Mouse (Mus musculus): ENCODE data around the gene Rnf144b. TPM values are rescaled to one million over a fixed set of nuclear protein-coding genes. Genes with fewer than 3 reads are reported as not detected.

Rnf144b gene
- polyA plus RNA-seq, 1 experiment, result 7.7 TPM

DNA sequence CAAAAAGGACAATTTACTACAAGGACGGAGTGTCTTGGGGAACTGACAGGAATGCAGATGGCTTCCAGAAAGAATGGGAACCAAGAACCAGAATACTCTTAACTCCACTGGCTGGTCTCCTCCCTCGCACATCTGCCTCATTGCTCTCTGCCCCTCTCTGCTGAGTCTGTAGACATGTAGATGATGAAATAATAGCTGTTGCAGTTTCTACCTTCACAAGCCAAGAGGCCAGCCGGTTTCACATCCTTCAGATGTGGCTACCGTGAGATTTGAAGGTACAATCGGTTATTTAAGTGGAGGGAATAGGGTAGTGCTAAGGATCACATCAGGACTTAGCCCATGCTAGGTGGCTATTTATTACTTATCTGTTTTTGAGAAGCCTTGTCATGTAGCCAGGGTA, 59.9 kb downstream of the Rnf144b start:
- H3K27ac ChIP-seq (replicated peaks; ENCODE audit: low read depth, low read length), result no peak overlapping the region

GRCm38 (mm10) chr13:47183033-47183730, 60.7 kb downstream of the Rnf144b start:
- Histone ChIP-seq H3K4me1 (ENCODE audit: control insufficient read depth, insufficient read depth, insufficient read length, low read length) (no peaks in the 10 kb centered on the region), H3K27ac (replicated peaks; ENCODE audit: low read depth, low read length) (no peak overlapping the region), H3K4me3 (ENCODE audit: insufficient read depth, low read depth, low read length) (no peak overlapping the region)

More for the DNA sequence above, 59.9 kb downstream of the Rnf144b start:
- Histone ChIP-seq H3K4me1 (ENCODE audit: control insufficient read depth, insufficient read depth, insufficient read length, low read length) (no peaks in the 10 kb centered on the region), H3K4me3 (ENCODE audit: insufficient read depth, low read depth, low read length) (no peak overlapping the region)

DNA sequence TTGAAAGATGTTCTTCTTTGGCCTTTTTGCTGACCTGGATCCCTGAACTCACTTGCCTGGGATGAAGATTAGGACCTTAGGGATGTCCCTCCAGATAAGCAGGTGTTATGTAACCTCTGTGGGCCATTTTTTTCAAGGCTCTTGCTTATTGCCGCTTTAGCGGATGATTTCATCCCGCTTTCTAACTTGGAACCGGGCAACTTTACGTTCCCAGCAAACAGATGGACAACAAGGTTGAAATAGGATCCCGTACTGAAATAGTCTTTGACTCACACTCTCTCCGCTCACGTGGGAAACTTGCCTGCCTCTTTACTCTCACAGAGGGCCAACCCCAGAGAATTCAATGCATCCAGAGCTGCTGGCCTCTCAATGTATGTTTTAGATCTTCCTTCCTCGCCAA, 61.3 kb downstream of the Rnf144b start:
- Histone ChIP-seq H3K27ac (replicated peaks; ENCODE audit: low read depth, low read length) (no peak overlapping the region), H3K4me3 (ENCODE audit: insufficient read depth, low read depth, low read length) (no peak overlapping the region), H3K4me1 (ENCODE audit: control insufficient read depth, insufficient read depth, insufficient read length, low read length) (no peaks in the 10 kb centered on the region)

DNA sequence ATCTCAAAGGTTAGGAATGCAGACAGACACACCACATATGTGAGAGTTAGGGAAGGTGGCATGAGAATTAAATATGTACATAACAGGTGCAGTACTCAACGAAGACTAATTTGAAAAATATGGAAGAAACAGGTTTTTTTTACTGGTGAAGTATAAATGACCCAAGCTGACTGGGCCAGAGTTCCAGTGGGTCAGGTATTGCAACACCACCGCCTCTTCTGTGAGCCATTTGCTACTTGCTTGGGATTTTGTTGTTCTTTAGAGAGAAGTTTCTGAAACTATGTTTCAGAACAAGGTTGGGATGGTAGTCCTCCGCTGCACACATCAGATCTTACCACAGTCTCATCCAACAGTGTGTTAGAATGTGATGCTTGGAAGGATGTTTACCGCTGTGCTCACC, 65.4 kb downstream of the Rnf144b start:
- Histone ChIP-seq H3K4me3 (ENCODE audit: insufficient read depth, low read depth, low read length) (no peak overlapping the region), H3K27ac (replicated peaks; ENCODE audit: low read depth, low read length) (peak overlapping the region; percentile 15; the same call in 1 of the 2 replicates), H3K4me1 (ENCODE audit: control insufficient read depth, insufficient read depth, insufficient read length, low read length) (peaks cover 3% of the 10 kb centered on the region; the same call in 1 of the 2 replicates)

DNA sequence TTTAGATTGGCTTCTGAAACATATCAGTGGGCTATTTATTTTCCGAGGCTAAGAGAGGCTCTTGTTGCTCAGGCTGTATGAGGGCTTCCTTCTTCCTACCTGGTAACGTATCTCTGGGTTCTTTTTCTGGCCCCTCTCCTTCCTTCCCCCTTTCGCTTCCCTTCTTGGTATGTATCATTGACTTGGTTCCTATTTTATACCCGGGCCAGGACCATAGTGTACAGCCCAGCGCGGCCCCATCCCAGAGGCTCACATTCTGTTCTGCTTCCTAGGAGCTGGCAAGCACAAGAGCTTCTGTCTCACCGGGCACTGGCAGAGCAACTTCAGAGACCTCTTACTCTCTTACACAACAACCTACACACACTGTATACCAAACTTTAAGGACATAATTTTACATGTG, 67.5 kb downstream of the Rnf144b start:
- Histone ChIP-seq H3K4me3 (ENCODE audit: insufficient read depth, low read depth, low read length) (no peak overlapping the region), H3K27ac (replicated peaks; ENCODE audit: low read depth, low read length) (no peak overlapping the region), H3K4me1 (ENCODE audit: control insufficient read depth, insufficient read depth, insufficient read length, low read length) (peaks cover 7% of the 10 kb centered on the region)

GRCm38 (mm10) chr13:47192200-47192599, 69.7 kb downstream of the Rnf144b start:
- Histone ChIP-seq H3K4me3 (ENCODE audit: insufficient read depth, low read depth, low read length) (no peak overlapping the region), H3K27ac (replicated peaks; ENCODE audit: low read depth, low read length) (no peak overlapping the region), H3K4me1 (ENCODE audit: control insufficient read depth, insufficient read depth, insufficient read length, low read length) (peaks cover 7% of the 10 kb centered on the region)

GRCm38 (mm10) chr13:47192771-47193170, 70.3 kb downstream of the Rnf144b start:
- H3K27ac ChIP-seq (replicated peaks; ENCODE audit: low read depth, low read length), result peak overlapping the region; percentile 44; the same call in 1 of the 2 replicates
- H3K4me1 ChIP-seq (ENCODE audit: control insufficient read depth, insufficient read depth, insufficient read length, low read length), result peaks cover 7% of the 10 kb centered on the region
- H3K4me3 ChIP-seq (ENCODE audit: insufficient read depth, low read depth, low read length), result no peak overlapping the region

DNA sequence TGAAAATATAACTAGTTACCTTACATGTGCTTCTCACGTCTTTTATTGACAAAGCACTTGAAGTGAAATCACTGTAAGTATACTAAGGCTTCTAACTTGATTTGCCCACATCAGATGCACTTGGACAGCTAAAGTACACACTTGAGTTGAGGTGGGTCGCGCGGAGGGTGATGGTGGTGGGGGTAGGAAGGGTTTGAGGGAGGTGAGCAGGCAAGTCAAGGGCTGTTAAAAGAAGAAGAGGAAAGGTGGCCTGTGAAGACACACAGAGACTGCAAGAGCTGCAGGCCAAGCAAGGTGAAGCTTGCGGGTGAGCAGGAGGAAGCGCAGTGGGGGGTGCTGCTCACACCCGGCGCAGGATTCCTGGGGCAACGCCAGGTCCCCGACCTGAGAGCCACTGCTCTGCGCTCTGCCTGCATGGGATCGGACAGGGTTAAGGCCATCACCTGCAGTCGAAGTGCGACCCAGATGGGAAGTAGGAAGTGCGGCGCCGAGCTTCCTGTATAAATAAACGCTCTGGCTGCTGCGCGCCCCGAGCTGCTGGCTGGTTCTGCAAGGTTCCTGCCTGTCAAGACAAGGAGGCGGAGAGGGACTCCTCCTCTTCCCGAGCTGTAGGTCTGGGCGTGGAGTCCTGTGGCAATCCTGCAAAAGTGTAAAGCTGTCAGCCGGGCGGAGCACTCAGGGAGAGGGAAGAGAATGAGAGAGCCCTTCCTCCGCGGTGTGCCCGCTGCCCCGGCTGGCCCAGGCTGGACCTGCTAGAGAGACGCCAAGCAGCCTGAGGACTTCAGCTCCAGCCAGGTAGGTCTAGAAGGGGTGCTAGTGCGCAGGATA, 71.1 kb downstream of the Rnf144b start:
- Histone ChIP-seq H3K27ac (replicated peaks; ENCODE audit: low read depth, low read length) (peak overlapping the region; percentile 69), H3K4me3 (ENCODE audit: insufficient read depth, low read depth, low read length) (peak overlapping the region; percentile 80)

GRCm38 (mm10) chr13:47194695-47195094, 72.2 kb downstream of the Rnf144b start:
- H3K4me3 ChIP-seq (ENCODE audit: insufficient read depth, low read depth, low read length), result peak overlapping the region; percentile 80
- peaks cover 16% of the 10 kb centered on the region for H3K4me1 ChIP-seq (ENCODE audit: control insufficient read depth, insufficient read depth, insufficient read length, low read length)
- H3K27ac ChIP-seq (replicated peaks; ENCODE audit: low read depth, low read length), result peak overlapping the region; percentile 38

More for the DNA sequence above, 71.1 kb downstream of the Rnf144b start:
- peaks cover 7% of the 10 kb centered on the region for H3K4me1 ChIP-seq (ENCODE audit: control insufficient read depth, insufficient read depth, insufficient read length, low read length)

DNA sequence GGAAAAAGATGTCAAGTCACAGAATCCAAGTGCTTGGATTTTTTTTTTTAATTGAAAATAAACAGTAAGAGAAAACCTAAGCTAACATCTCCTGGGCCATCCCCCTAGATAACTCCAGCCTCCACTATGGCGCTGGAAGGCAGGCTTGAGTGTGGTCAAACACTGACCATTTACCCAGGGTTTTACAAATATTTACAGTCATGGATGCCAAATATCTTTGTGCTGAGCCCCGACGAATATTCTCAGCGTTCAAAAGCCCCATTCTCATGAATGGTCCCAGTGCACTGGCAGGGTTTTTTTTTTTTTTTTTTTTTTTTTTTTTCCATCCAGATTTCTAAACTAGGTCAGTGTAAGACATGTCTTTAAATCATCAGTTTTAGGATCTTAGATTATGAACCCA, 73.0 kb downstream of the Rnf144b start:
- H3K4me3 ChIP-seq (ENCODE audit: insufficient read depth, low read depth, low read length), result peak overlapping the region; percentile 15; the same call in 1 of the 2 replicates
- H3K27ac ChIP-seq (replicated peaks; ENCODE audit: low read depth, low read length), result no peak overlapping the region
- H3K4me1 ChIP-seq (ENCODE audit: control insufficient read depth, insufficient read depth, insufficient read length, low read length), result peaks cover 24% of the 10 kb centered on the region

DNA sequence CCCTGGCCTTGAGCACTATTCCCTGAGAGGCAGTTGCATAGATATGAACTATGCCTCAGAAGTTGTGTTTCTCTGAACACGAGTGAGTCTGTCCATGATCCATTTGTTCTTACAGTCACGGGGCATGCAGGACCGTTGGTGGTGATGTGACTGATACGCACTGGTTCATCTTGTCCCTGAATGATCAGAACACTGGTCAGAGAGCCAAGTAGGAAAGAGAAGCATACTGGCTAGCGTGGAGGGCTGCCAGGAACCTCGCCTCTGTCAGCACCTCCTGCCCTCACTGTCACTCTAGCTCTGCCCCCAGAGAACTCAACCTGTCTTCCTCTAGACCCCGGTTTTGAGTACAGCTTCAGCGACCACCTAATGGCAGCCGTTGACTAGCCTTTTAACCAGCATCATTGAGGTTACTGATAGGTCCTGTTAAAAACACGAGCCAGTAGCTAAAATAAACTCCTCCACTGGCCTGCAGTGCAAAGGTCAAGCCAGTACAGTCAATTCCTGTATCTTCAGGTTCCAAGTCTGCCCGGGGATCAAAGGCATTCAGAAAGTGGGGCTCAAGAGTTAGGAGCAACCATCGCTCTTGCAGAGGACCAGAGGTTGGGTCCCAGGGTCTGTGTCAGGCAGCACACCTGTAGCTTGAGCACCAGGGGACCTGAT, 77.7 kb downstream of the Rnf144b start:
- Histone ChIP-seq H3K4me1 (ENCODE audit: control insufficient read depth, insufficient read depth, insufficient read length, low read length) (peaks cover 32% of the 10 kb centered on the region), H3K4me3 (ENCODE audit: insufficient read depth, low read depth, low read length) (no peak overlapping the region), H3K27ac (replicated peaks; ENCODE audit: low read depth, low read length) (peak overlapping the region; percentile 52)

DNA sequence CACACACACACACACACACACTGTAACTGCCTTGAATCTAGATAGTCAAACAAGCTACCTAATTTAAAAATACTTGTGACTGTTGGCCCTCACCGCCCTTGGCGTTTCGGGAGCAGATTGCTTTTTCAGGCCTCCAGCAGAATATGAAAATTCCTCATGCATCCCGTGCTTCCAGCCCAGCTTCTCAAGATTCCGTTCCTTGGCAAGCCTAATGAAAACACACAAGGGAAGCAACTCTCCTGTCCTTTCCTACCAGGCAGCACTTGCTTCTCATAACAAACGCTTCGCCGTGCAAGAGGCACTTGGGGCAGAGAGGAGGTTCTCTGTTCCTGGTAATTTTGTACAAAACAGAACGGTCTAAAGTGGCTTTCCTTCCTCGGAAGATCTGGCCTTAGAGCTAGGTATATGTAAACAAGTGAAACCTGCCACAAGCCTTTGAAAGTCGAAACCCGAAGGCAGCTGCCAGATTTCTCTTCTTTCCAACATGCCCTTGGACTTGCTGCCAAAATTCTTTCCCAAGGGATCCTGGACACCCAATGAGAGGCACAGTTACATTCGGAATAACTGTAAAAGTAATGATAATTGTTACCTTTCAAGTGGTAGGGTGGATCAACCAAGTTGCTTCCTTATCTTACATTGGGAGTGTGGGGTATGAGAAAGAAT, 79.6 kb downstream of the Rnf144b start:
- peak overlapping the region; percentile 54 for H3K4me3 ChIP-seq (ENCODE audit: insufficient read depth, low read depth, low read length)
- H3K4me1 ChIP-seq (ENCODE audit: control insufficient read depth, insufficient read depth, insufficient read length, low read length), result peaks cover 32% of the 10 kb centered on the region
- H3K27ac ChIP-seq (replicated peaks; ENCODE audit: low read depth, low read length), result peak overlapping the region; percentile 77

GRCm38 (mm10) chr13:47210496-47210895, 88.0 kb downstream of the Rnf144b start:
- no peak overlapping the region for H3K4me3 ChIP-seq (ENCODE audit: insufficient read depth, low read depth, low read length)
- no peak overlapping the region for H3K27ac ChIP-seq (replicated peaks; ENCODE audit: low read depth, low read length)
- peaks cover 9% of the 10 kb centered on the region for H3K4me1 ChIP-seq (ENCODE audit: control insufficient read depth, insufficient read depth, insufficient read length, low read length)

GRCm38 (mm10) chr13:47210992-47211391, 88.5 kb downstream of the Rnf144b start:
- Histone ChIP-seq H3K27ac (replicated peaks; ENCODE audit: low read depth, low read length) (no peak overlapping the region), H3K4me1 (ENCODE audit: control insufficient read depth, insufficient read depth, insufficient read length, low read length) (peaks cover 14% of the 10 kb centered on the region), H3K4me3 (ENCODE audit: insufficient read depth, low read depth, low read length) (no peak overlapping the region)

DNA sequence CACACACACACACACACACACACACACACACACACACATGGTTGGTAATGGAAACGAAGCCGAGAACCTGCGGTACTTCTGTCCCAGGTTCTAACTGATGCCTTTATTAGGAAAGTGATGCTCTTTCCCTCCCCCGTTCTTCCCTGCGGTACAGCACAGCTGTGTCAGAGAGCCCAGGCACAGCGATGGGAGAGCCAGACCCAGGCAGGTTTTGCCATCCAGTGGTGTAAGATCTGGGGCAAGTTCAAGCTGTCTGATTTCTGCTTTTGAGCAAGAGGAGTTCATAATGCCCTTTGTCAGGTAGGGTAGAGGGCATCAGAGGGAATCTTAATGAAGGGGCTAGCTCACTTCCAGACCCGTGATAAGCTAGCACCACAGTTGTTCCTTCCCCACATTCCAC, 89.1 kb downstream of the Rnf144b start:
- peaks cover 19% of the 10 kb centered on the region for H3K4me1 ChIP-seq (ENCODE audit: control insufficient read depth, insufficient read depth, insufficient read length, low read length)
- H3K4me3 ChIP-seq (ENCODE audit: insufficient read depth, low read depth, low read length), result no peak overlapping the region
- no peak overlapping the region for H3K27ac ChIP-seq (replicated peaks; ENCODE audit: low read depth, low read length)
